ENCODE assay signal across 11 mouse cellular contexts in the genomic region with DNA sequence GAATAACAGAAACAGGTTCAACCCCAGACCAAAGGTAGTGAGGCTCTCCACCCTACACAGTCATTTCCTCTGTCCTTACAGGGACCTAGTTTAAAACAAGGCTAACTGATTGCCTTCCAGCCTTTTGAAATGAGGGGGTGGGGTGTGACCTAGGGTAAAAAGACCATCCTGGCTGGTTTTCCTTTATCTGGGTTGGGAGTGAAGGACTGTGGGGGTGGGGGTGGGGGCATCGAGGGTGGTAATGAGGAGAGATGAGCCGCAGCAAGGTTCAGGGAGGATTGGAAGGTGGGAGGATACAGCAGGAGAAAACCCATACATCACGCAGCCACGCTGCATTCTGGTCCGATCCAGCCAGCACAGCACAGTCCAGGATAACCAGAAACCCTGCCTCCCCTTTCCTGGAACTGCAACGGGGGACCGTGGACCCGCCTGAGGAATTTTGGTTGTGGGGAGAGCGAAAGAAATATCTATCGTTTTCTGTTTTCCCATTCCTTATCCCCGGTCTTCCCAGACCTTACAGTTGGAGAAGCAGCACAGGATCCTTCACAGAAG. TPM values are rescaled to one million over a fixed set of nuclear protein-coding genes. Genes with fewer than 3 reads are reported as not detected.
A peak's percentile ranks its signal among the peaks of the same experiment; 100 is the strongest.
DNase-seq lines count a peak whose midpoint lies in the region; ATAC-seq and TF ChIP-seq lines count a peak whose summit lies in the region.
"Had no signal": no experiment of that assay in that cellular context is flagged by ENCODE, and none has a peak within 500 bp of the region (broad histone marks: within the 10 kb centered on the region; RNA-seq: fewer than 3 reads in every experiment).

No protein-coding gene starts in this region.

- no peak for TF ChIP-seq CTCF in small intestine, adult 2 months (IDR thresholded peaks at IDR 0.05; ENCODE audit: extremely low read depth, insufficient read length, insufficient replicate concordance, low read depth, low read length)

- H3K27ac ChIP-seq in heart, embryonic 11.5 days (ENCODE audit: low read depth, low read length): no peak overlapping the region
- H3K27ac ChIP-seq in neural tube, embryonic 11.5 days (ENCODE audit: low read depth, low read length): peak overlapping the region; percentile 49; the same call in 1 of the 2 replicates
- H3K27ac ChIP-seq in hindbrain, embryonic 15.5 days (replicated peaks): peak overlapping the region; percentile 50; the same call in 1 of the 2 replicates
- H3K27ac ChIP-seq in small intestine, adult 2 months (ENCODE audit: insufficient read depth, low read depth, low read length): no peak overlapping the region

- no peak overlapping the region for H3K9ac ChIP-seq in heart, embryonic 11.5 days (ENCODE audit: low read depth, low read length)
- H3K9ac ChIP-seq in neural tube, embryonic 11.5 days (ENCODE audit: low read length): peak overlapping the region; percentile 61
- H3K9ac ChIP-seq in hindbrain, embryonic 15.5 days: peak overlapping the region; percentile 52

- no peak for DNase-seq in heart, postnatal 36 days
- peak; percentile 36 for DNase-seq in neural tube, embryonic 11.5 days (ENCODE audit: low spot score)
- no peak for DNase-seq in neural tube, embryonic 10.5 days (ENCODE audit: extremely low spot score, low spot score)
- no peak for DNase-seq in layer of hippocampus, postnatal 36 days
- no peak for DNase-seq in adipocyte (ENCODE audit: low spot score)
- DNase-seq: adrenal gland, postnatal 36 days; kidney, adult 9 months; lung, postnatal 14 days had no signal

- peak overlapping the region; percentile 38; the same call in 1 of the 2 replicates for H3K4me3 ChIP-seq in heart, embryonic 11.5 days (ENCODE audit: low read depth, low read length)
- H3K4me3 ChIP-seq in neural tube, embryonic 11.5 days (ENCODE audit: low read depth, low read length): peak overlapping the region; percentile 48
- peak overlapping the region; percentile 53 for H3K4me3 ChIP-seq in hindbrain, embryonic 15.5 days
- H3K4me3 ChIP-seq in small intestine, adult 2 months (ENCODE audit: low read depth, low read length): 0 out of 2 replicates have a peak overlapping the region, but pooled peaks have one; percentile 7

- H3K36me3 ChIP-seq in heart, embryonic 11.5 days (ENCODE audit: control insufficient read depth, insufficient read depth, low read length): no peaks in the 10 kb centered on the region
- H3K36me3 ChIP-seq in neural tube, embryonic 11.5 days (ENCODE audit: control insufficient read depth, insufficient read depth, low read length): no peaks in the 10 kb centered on the region
- H3K36me3 ChIP-seq in hindbrain, embryonic 15.5 days: no peaks in the 10 kb centered on the region; the same call in 1 of the 2 replicates
- H3K36me3 ChIP-seq in small intestine, adult 2 months (ENCODE audit: control insufficient read depth, insufficient read depth, low read length): no peaks in the 10 kb centered on the region

- 30% methylated on average over 11 of the region's 11 CpGs for WGBS in heart, embryonic 11.5 days (ENCODE audit: insufficient replicate concordance)
- 15% methylated on average over 11 of the region's 11 CpGs for WGBS in neural tube, embryonic 11.5 days
- 13% methylated on average over 11 of the region's 11 CpGs for WGBS in hindbrain, embryonic 15.5 days
- WGBS in small intestine, adult 2 months: 28% methylated on average over 11 of the region's 11 CpGs

- H3K4me1 ChIP-seq in heart, embryonic 11.5 days (ENCODE audit: control insufficient read depth, insufficient read depth, low read length): peaks cover 25% of the 10 kb centered on the region
- H3K4me1 ChIP-seq in neural tube, embryonic 11.5 days (ENCODE audit: control insufficient read depth, insufficient read depth, low read length): peaks cover 32% of the 10 kb centered on the region
- H3K4me1 ChIP-seq in hindbrain, embryonic 15.5 days (replicated peaks): peaks cover 42% of the 10 kb centered on the region
- peaks cover 8% of the 10 kb centered on the region for H3K4me1 ChIP-seq in small intestine, adult 2 months (ENCODE audit: control insufficient read depth, insufficient read depth, insufficient read length, low read length)

- H3K9me3 ChIP-seq in heart, embryonic 11.5 days (replicated peaks; ENCODE audit: control insufficient read depth, low read length): no peaks in the 10 kb centered on the region
- H3K9me3 ChIP-seq in neural tube, embryonic 11.5 days (ENCODE audit: control insufficient read depth, low read length): no peaks in the 10 kb centered on the region
- no peaks in the 10 kb centered on the region for H3K9me3 ChIP-seq in hindbrain, embryonic 15.5 days

- intact Hi-C loops in heart, postnatal 36 days (cut with DNase I): no loop called here

- no peak for TF ChIP-seq POLR2A in small intestine, adult 2 months (IDR thresholded peaks at IDR 0.05; ENCODE audit: low read depth, low read length)

- peaks cover 33% of the 10 kb centered on the region for H3K27me3 ChIP-seq in heart, embryonic 11.5 days (ENCODE audit: control insufficient read depth, insufficient read depth, low read length)
- peaks cover 13% of the 10 kb centered on the region; the same call in 1 of the 2 replicates for H3K27me3 ChIP-seq in neural tube, embryonic 11.5 days (ENCODE audit: control insufficient read depth, insufficient read depth, low read length)
- no peaks in the 10 kb centered on the region for H3K27me3 ChIP-seq in hindbrain, embryonic 15.5 days
- H3K27me3 ChIP-seq in small intestine, adult 2 months (ENCODE audit: control insufficient read depth, insufficient read depth, low read length): peaks cover 29% of the 10 kb centered on the region

- peak overlapping the region; percentile 82 for H3K4me2 ChIP-seq in heart, embryonic 11.5 days
- H3K4me2 ChIP-seq in neural tube, embryonic 11.5 days (ENCODE audit: low read depth): peak overlapping the region; percentile 87
- H3K4me2 ChIP-seq in hindbrain, embryonic 15.5 days: peak overlapping the region; percentile 98

- ATAC-seq in heart, embryonic 11.5 days (replicated peaks; ENCODE audit: insufficient number of reproducible peaks, low FRiP score, low TSS enrichment): no peak
- peak; percentile 31 for ATAC-seq in neural tube, embryonic 11.5 days (ENCODE audit: insufficient read depth, low FRiP score, low TSS enrichment)
- 0 out of 2 replicates have a peak, but pooled peaks have one; percentile 4 for ATAC-seq in hindbrain, embryonic 15.5 days (ENCODE audit: low FRiP score, low read depth)

RNA-seq across cellular contexts. Expression of a gene that starts 2.2 kb away (rescaled TPM):
- polyA plus RNA-seq in heart, embryonic 11.5 days (2014; fragmentation: Nextera tagmentation; extraction: Ambion mirVana): 1.2 and 1.6 TPM in 2 replicates
- total RNA-seq in heart, postnatal 36 days (2021): 1 to 10 TPM; 1.1 to 1.4 TPM
- polyA plus RNA-seq in neural tube, embryonic 11.5 days (2014; fragmentation: Nextera tagmentation; extraction: Ambion mirVana): 5.2 and 5.3 TPM in 2 replicates
- 10.3 and 10.4 TPM in 2 replicates for polyA plus RNA-seq in hindbrain, embryonic 15.5 days (2015; fragmentation: Nextera tagmentation; extraction: Ambion mirVana)
- 1.6 and 2.2 TPM in 2 replicates for polyA plus RNA-seq in small intestine, adult 2 months (2012; rRNA removed)
- total RNA-seq in layer of hippocampus, postnatal 36 days (2021): 1 to 10 TPM; 7.2 to 7.6 TPM

RNA-seq across cellular contexts. Expression of a gene that starts 12.4 kb away (rescaled TPM):
- 11.2 and 19.6 TPM in 2 replicates for polyA plus RNA-seq in heart, embryonic 11.5 days (2014; fragmentation: Nextera tagmentation; extraction: Ambion mirVana)
- 10 to 100 TPM; 51.5 to 65.1 TPM for total RNA-seq in heart, postnatal 36 days (2021)
- polyA plus RNA-seq in neural tube, embryonic 11.5 days (2014; fragmentation: Nextera tagmentation; extraction: Ambion mirVana): 19.5 and 24.1 TPM in 2 replicates
- polyA plus RNA-seq in hindbrain, embryonic 15.5 days (2015; fragmentation: Nextera tagmentation; extraction: Ambion mirVana): 19.4 and 24.8 TPM in 2 replicates
- polyA plus RNA-seq in small intestine, adult 2 months (2012; rRNA removed): 13.6 and 24.3 TPM in 2 replicates
- 10 to 100 TPM; 87.5 to 92.0 TPM for total RNA-seq in layer of hippocampus, postnatal 36 days (2021)

RNA-seq across cellular contexts. Expression of a gene that starts 32.9 kb away (rescaled TPM):
- polyA plus RNA-seq in heart, embryonic 11.5 days (2014; fragmentation: Nextera tagmentation; extraction: Ambion mirVana): 0.23 and 0.37 TPM in 2 replicates
- total RNA-seq in heart, postnatal 36 days (2021): under 1 TPM; 0.33 to 0.42 TPM
- polyA plus RNA-seq in neural tube, embryonic 11.5 days (2014; fragmentation: Nextera tagmentation; extraction: Ambion mirVana): 0.70 and 0.96 TPM in 2 replicates
- 6.8 TPM in 2 replicates for polyA plus RNA-seq in hindbrain, embryonic 15.5 days (2015; fragmentation: Nextera tagmentation; extraction: Ambion mirVana)
- polyA plus RNA-seq in small intestine, adult 2 months (2012; rRNA removed): 0.09 TPM in 1 of 2 replicates, not detected in the other
- total RNA-seq in layer of hippocampus, postnatal 36 days (2021): 10 to 100 TPM in 1 of 2 experiments, 1 to 10 TPM in 1; 8.0 to 10.1 TPM

RNA-seq across cellular contexts. Expression of a gene that starts 44.4 kb away (rescaled TPM):
- polyA plus RNA-seq in heart, embryonic 11.5 days (2014; fragmentation: Nextera tagmentation; extraction: Ambion mirVana): 9.8 and 9.9 TPM in 2 replicates
- total RNA-seq in heart, postnatal 36 days (2021): 1 to 10 TPM; 3.3 to 4.0 TPM
- polyA plus RNA-seq in neural tube, embryonic 11.5 days (2014; fragmentation: Nextera tagmentation; extraction: Ambion mirVana): 57.4 and 58.4 TPM in 2 replicates
- polyA plus RNA-seq in hindbrain, embryonic 15.5 days (2015; fragmentation: Nextera tagmentation; extraction: Ambion mirVana): 130 and 136 TPM in 2 replicates
- 19.1 and 40.2 TPM in 2 replicates for polyA plus RNA-seq in small intestine, adult 2 months (2012; rRNA removed)
- 100 to 1,000 TPM; 198 to 206 TPM for total RNA-seq in layer of hippocampus, postnatal 36 days (2021)

RNA-seq across cellular contexts. Expression of a gene that starts 52.9 kb away (rescaled TPM):
- 20.4 and 21.1 TPM in 2 replicates for polyA plus RNA-seq in heart, embryonic 11.5 days (2014; fragmentation: Nextera tagmentation; extraction: Ambion mirVana)
- 1 to 10 TPM; 6.2 to 6.7 TPM for total RNA-seq in heart, postnatal 36 days (2021)
- polyA plus RNA-seq in neural tube, embryonic 11.5 days (2014; fragmentation: Nextera tagmentation; extraction: Ambion mirVana): 12.1 and 12.6 TPM in 2 replicates
- 5.7 TPM in 2 replicates for polyA plus RNA-seq in hindbrain, embryonic 15.5 days (2015; fragmentation: Nextera tagmentation; extraction: Ambion mirVana)
- 14.7 and 70.5 TPM in 2 replicates for polyA plus RNA-seq in small intestine, adult 2 months (2012; rRNA removed)
- total RNA-seq in layer of hippocampus, postnatal 36 days (2021): 1 to 10 TPM in 1 of 2 experiments, under 1 TPM in 1; 0.88 to 1.0 TPM

Comparison
In these comparisons a context has a peak if more than half of its experiments do, and no peak if none do; other contexts are left out.
1. H3K27ac ChIP-seq: peak in neural tube, embryonic 11.5 days (single experiment) and hindbrain, embryonic 15.5 days (single experiment); none in heart, embryonic 11.5 days (single experiment) and small intestine, adult 2 months (single experiment).
2. Peak in every context shown above with its lines, with median percentiles within 50 percentile points of each other: H3K4me2 ChIP-seq and H3K4me3 ChIP-seq.